Mouse (Mus musculus): Measurements from ENCODE around the gene Ensa. TPM values are rescaled to one million over a fixed set of nuclear protein-coding genes. Genes with fewer than 3 reads are reported as not detected.
A peak's percentile ranks its signal among the peaks of the same experiment; 100 is the strongest.

Gene Ensa
- polyA plus RNA-seq, 1 experiment from 2014 or later, result 32.8 TPM

DNA sequence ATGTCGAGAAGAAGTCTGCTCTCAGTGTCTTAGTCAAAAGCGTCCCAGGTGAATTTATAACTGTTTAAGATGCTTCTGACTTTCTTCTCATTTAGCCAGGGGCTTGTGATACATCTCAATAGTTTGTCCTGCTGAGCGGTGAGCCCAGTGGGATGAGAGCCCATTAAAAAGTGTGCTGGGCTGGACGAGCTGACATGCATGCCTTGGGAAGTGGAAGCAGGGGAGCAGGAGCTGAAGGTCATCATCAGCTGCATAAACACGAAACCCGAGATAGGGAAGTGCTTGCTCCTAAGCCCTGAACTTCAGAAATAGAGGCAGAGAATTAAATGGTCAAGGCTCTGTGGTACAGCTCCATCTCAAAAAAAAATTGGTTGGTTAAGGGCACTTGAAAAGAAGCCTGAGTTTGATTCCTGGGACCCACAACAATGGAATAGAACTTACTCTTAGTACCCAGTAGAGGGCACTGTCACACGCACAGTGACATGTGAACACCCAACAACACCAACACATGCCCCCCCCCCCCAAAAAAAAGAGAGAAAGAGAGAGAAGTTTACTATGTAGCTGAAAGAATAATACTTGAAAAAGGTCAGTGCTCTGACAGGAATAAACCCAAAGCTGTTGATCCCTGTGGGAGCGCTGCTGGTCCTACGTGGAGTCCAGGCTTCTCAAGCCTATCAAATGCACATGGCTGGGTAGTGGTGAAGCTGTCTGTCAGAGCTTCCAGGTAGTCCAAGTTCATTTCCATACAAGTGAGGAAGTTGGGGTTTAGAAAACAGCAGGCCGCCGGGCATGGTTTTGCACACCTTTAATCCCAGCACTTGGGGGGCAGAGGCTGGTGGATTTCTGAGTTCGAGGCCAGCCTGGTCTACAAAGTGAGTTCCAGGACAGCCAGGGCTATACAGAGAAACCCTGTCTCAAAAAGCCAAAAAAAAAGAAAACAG lies 8.1 kb downstream of the Ensa start:
- Histone ChIP-seq H3K27ac (ENCODE audit: low read length) (peak overlapping the region; percentile 38), H3K4me3 (ENCODE audit: low read depth, low read length) (no peak overlapping the region), H3K4me2 (ENCODE audit: low read depth, low read length) (no peak overlapping the region), H3K36me3 (ENCODE audit: control insufficient read depth, insufficient read depth) (peaks cover 70% of the 10 kb centered on the region), H3K9me3 (replicated peaks; ENCODE audit: control insufficient read depth, low read length) (no peaks in the 10 kb centered on the region), H3K4me1 (ENCODE audit: control insufficient read depth, low read depth, low read length) (peaks cover 16% of the 10 kb centered on the region), H3K9ac (ENCODE audit: low read depth, low read length) (no peak overlapping the region), H3K27me3 (ENCODE audit: control insufficient read depth, insufficient read depth, low read depth, low read length) (no peaks in the 10 kb centered on the region)
- no peak for ATAC-seq (ENCODE audit: low read depth)
- WGBS (ENCODE audit: insufficient replicate concordance), result 68% methylated on average over 12 of the region's 12 CpGs

DNA sequence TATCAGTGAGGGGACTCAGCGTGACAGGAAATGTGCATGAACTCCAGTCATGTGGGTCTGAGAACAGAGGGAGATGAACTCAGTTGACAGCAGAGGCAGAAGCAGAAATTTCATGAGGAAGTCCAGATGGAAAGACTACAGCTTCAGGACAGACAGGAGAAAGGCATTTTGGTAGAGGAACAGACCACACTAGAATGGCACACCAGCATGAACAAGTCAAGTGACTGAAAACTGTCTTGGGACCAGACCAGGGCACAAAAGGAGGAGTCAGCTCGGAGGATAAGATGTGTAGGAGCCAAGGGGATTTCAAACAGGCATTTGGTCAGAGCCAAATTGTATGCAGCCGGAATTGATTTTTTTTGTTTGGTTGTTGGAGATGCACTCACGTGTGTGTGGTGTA lies 10.8 kb downstream of the Ensa start:
- peaks cover 23% of the 10 kb centered on the region for H3K4me1 ChIP-seq (ENCODE audit: control insufficient read depth, low read depth, low read length)
- ATAC-seq (ENCODE audit: low read depth), result 0 out of 2 replicates have a peak, but pooled peaks have one; percentile 4
- no peak overlapping the region for H3K4me2 ChIP-seq (ENCODE audit: low read depth, low read length)
- H3K36me3 ChIP-seq (ENCODE audit: control insufficient read depth, insufficient read depth), result peaks cover 43% of the 10 kb centered on the region
- peak overlapping the region; percentile 70 for H3K27ac ChIP-seq (ENCODE audit: low read length)
- no peak overlapping the region for H3K9ac ChIP-seq (ENCODE audit: low read depth, low read length)
- no peaks in the 10 kb centered on the region for H3K9me3 ChIP-seq (replicated peaks; ENCODE audit: control insufficient read depth, low read length)
- H3K4me3 ChIP-seq (ENCODE audit: low read depth, low read length), result no peak overlapping the region
- no peaks in the 10 kb centered on the region for H3K27me3 ChIP-seq (ENCODE audit: control insufficient read depth, insufficient read depth, low read depth, low read length)
- WGBS (ENCODE audit: insufficient replicate concordance), result 66% methylated on average over 4 of the region's 4 CpGs

DNA sequence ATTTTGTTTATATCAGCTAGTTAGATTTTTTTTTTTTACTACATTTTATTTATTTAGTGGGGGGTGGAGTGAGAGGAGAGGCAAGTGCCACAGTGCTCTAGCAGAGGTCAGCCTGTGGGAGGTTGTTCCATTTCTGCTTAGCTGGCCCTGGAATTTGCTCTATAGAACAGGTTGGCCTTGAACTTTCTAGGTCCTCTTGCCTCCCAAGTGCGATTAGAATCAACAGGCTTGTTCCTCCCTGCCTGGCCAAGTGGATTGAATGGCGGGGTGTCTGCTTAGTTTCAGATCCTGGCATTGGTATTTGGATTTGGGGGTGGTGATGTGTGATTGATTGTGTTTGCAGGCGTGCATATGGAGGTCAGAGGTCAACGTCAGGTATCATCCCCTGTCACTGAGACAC lies 11.3 kb downstream of the Ensa start:
- peak; percentile 62 for ATAC-seq (ENCODE audit: low read depth)
- 71% methylated on average over 4 of the region's 4 CpGs for WGBS (ENCODE audit: insufficient replicate concordance)
- no peak overlapping the region for H3K9ac ChIP-seq (ENCODE audit: low read depth, low read length)
- H3K4me1 ChIP-seq (ENCODE audit: control insufficient read depth, low read depth, low read length), result peaks cover 23% of the 10 kb centered on the region
- H3K27ac ChIP-seq (ENCODE audit: low read length), result peak overlapping the region; percentile 70
- H3K27me3 ChIP-seq (ENCODE audit: control insufficient read depth, insufficient read depth, low read depth, low read length), result no peaks in the 10 kb centered on the region
- peaks cover 39% of the 10 kb centered on the region for H3K36me3 ChIP-seq (ENCODE audit: control insufficient read depth, insufficient read depth)
- H3K4me3 ChIP-seq (ENCODE audit: low read depth, low read length), result no peak overlapping the region
- H3K4me2 ChIP-seq (ENCODE audit: low read depth, low read length), result no peak overlapping the region
- H3K9me3 ChIP-seq (replicated peaks; ENCODE audit: control insufficient read depth, low read length), result no peaks in the 10 kb centered on the region

DNA sequence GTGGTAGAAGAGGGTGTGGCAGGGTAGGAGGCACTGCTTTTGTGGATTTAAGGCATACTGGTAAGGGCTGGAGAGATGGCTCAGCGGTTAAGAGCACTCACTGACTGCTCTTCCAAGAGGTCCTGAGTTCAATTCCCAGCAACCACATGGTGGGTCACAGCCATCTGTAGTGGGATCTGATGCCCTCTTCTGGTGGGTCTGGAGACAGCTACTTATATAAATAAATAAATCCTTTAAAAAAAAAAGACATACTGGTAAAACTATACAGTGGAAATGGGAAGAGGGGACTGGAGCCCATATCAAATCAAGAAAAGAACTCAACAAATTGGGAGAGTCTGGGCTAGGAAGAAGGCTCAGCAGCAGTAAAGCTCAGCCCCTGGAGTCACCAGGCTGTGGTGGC lies 14.9 kb downstream of the Ensa start:
- no peak overlapping the region for H3K27ac ChIP-seq (ENCODE audit: low read length)
- no peaks in the 10 kb centered on the region for H3K9me3 ChIP-seq (replicated peaks; ENCODE audit: control insufficient read depth, low read length)
- no peak overlapping the region for H3K4me3 ChIP-seq (ENCODE audit: low read depth, low read length)
- no peak overlapping the region for H3K4me2 ChIP-seq (ENCODE audit: low read depth, low read length)
- H3K36me3 ChIP-seq (ENCODE audit: control insufficient read depth, insufficient read depth), result peaks cover 15% of the 10 kb centered on the region
- 68% methylated on average over 1 of the region's 1 CpGs for WGBS (ENCODE audit: insufficient replicate concordance)
- H3K27me3 ChIP-seq (ENCODE audit: control insufficient read depth, insufficient read depth, low read depth, low read length), result no peaks in the 10 kb centered on the region
- no peak for ATAC-seq (ENCODE audit: low read depth)
- H3K9ac ChIP-seq (ENCODE audit: low read depth, low read length), result no peak overlapping the region
- peaks cover 37% of the 10 kb centered on the region for H3K4me1 ChIP-seq (ENCODE audit: control insufficient read depth, low read depth, low read length)

DNA sequence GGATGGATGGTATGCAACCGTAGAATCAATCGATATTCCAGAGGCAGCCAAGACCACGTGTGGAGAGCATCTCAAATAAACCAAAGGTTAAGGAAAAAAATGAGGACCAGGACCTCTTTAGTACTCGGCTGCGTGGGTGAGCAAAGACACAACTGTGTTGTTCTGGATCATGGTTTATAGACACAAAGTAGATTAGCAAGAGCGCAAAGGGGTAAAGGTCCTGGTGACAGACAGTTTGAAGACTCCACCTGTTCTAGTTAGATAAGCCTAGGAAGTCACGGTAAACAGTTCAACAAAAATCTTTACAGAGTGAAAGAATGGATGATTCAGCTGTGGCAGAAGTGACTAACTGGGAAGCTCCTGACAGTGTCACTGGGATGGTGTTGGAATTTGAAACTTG lies 18.3 kb downstream of the Ensa start:
- Histone ChIP-seq H3K27me3 (ENCODE audit: control insufficient read depth, insufficient read depth, low read depth, low read length) (no peaks in the 10 kb centered on the region), H3K9ac (ENCODE audit: low read depth, low read length) (no peak overlapping the region), H3K36me3 (ENCODE audit: control insufficient read depth, insufficient read depth) (no peaks in the 10 kb centered on the region), H3K9me3 (replicated peaks; ENCODE audit: control insufficient read depth, low read length) (no peaks in the 10 kb centered on the region), H3K4me3 (ENCODE audit: low read depth, low read length) (no peak overlapping the region), H3K27ac (ENCODE audit: low read length) (peak overlapping the region; percentile 68), H3K4me1 (ENCODE audit: control insufficient read depth, low read depth, low read length) (peaks cover 40% of the 10 kb centered on the region), H3K4me2 (ENCODE audit: low read depth, low read length) (peak overlapping the region; percentile 11; the same call in 1 of the 2 replicates)
- WGBS (ENCODE audit: insufficient replicate concordance), result 35% methylated on average over 7 of the region's 7 CpGs
- ATAC-seq (ENCODE audit: low read depth), result peak; percentile 78

DNA sequence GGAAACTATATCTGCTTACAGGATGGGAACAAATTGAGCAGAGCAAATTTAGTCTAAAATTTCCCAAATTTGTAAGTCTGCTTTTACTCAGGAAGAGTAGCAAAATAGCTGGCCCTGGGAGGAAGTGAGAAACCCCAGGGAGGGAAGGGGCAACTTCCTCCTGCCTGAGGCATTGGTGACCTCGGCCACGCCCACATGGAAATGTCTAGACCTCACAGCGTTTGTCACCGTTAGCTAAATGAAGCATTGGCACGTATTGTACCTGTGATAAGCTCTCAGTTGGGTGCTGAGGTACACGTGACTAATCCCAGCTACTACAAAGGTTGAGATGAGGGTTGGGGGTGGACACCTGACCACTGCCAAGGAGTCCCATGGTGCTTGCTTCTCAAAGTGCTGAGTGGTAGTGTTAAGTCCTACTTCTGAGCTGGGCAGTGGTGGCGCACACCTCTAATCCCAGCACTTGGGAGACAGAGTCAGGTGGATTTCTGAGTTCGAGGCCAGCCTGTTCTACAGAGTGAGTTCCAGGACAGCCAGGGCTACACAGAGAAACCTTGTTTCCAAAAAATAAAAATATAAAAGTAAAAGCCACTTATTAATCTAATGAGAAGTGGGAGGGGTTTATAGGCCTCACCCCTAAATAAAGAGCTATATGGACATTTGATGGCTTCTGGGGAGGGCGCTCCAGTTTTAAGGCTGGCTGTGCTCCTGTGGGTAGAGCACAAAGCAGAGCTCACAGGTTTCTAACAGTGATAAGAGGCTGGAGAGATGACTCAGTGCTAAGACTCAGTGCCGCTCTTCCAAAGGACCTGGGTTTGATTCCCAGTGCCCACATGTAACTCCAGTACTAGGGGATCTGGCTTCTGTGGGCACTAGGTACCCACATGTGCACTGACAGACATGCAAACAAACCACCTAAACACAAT lies 20.8 kb downstream of the Ensa start:
- peak; percentile 45 for ATAC-seq (ENCODE audit: low read depth)
- Histone ChIP-seq H3K9ac (ENCODE audit: low read depth, low read length) (no peak overlapping the region), H3K4me3 (ENCODE audit: low read depth, low read length) (no peak overlapping the region), H3K4me1 (ENCODE audit: control insufficient read depth, low read depth, low read length) (peaks cover 33% of the 10 kb centered on the region), H3K27ac (ENCODE audit: low read length) (peak overlapping the region; percentile 69; the same call in 1 of the 2 replicates), H3K9me3 (replicated peaks; ENCODE audit: control insufficient read depth, low read length) (no peaks in the 10 kb centered on the region), H3K36me3 (ENCODE audit: control insufficient read depth, insufficient read depth) (no peaks in the 10 kb centered on the region), H3K4me2 (ENCODE audit: low read depth, low read length) (no peak overlapping the region), H3K27me3 (ENCODE audit: control insufficient read depth, insufficient read depth, low read depth, low read length) (no peaks in the 10 kb centered on the region)
- 33% methylated on average over 10 of the region's 10 CpGs for WGBS (ENCODE audit: insufficient replicate concordance)

DNA sequence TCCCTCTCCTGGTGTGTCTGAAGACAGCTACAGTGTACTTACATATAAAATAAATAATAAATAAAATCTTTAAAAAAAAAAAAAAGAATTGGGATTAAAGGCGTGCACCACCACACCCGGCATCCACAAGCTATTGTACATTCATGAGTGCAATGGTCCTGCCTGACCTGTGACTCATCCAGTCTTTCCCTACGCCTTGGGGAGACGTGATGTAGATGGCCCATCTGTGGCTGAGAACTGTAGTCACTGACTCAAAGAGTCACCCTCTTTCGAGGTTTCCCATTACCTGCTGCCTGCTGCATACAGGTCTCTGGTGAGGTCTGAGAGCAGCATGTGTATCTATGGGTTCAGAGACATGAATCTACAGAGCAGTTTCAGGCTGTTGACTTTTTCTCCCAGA lies 23.2 kb downstream of the Ensa start:
- Histone ChIP-seq H3K4me2 (ENCODE audit: low read depth, low read length) (no peak overlapping the region), H3K9ac (ENCODE audit: low read depth, low read length) (no peak overlapping the region), H3K4me3 (ENCODE audit: low read depth, low read length) (no peak overlapping the region), H3K27ac (ENCODE audit: low read length) (no peak overlapping the region), H3K27me3 (ENCODE audit: control insufficient read depth, insufficient read depth, low read depth, low read length) (no peaks in the 10 kb centered on the region), H3K9me3 (replicated peaks; ENCODE audit: control insufficient read depth, low read length) (no peaks in the 10 kb centered on the region), H3K36me3 (ENCODE audit: control insufficient read depth, insufficient read depth) (no peaks in the 10 kb centered on the region), H3K4me1 (ENCODE audit: control insufficient read depth, low read depth, low read length) (peaks cover 38% of the 10 kb centered on the region)
- 84% methylated on average over 5 of the region's 5 CpGs for WGBS (ENCODE audit: insufficient replicate concordance)
- ATAC-seq (ENCODE audit: low read depth), result no peak

DNA sequence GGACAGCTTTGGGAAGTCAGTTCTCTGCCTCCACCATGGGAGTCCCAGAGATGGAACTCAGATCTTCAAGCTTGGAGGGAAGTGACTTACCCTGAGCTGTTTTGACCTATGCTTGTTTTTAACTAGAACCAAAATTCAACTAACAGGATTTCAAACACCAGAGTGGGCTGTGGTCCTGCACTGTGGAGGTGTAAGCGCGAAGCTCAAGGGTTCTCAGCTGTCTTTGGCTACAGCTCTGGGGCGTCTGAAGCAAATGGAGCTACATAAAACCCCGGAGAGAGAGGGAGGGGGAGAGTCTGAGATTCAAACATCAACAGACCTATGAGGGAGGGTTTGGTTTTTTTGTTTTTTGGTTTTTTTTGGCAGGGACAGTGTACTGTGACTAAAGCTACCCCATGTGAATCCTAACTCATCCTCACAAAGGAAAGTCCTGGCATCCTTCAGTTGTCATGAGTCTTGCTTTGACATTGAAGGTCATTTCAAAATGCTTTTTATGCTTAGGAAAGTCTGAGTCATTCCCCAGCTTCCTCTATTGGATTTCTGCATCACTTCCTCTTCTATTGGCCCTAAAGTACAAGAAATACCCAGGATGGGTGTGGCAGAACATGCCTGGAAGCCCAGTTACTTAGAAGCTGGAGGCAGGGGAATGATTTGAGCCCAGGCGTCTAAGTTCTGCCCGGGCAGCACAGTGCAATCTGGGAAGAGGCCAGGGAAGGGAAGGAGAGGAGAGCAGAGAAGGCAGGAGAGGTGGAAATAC lies 25.7 kb downstream of the Ensa start:
- H3K4me1 ChIP-seq (ENCODE audit: control insufficient read depth, low read depth, low read length), result peaks cover 30% of the 10 kb centered on the region

More for the DNA sequence above, 25.7 kb downstream of the Ensa start:
- H3K4me3 ChIP-seq (ENCODE audit: low read depth, low read length), result no peak overlapping the region
- no peaks in the 10 kb centered on the region for H3K36me3 ChIP-seq (ENCODE audit: control insufficient read depth, insufficient read depth)
- H3K9me3 ChIP-seq (replicated peaks; ENCODE audit: control insufficient read depth, low read length), result no peaks in the 10 kb centered on the region
- H3K4me2 ChIP-seq (ENCODE audit: low read depth, low read length), result 0 out of 2 replicates have a peak overlapping the region, but pooled peaks have one; percentile 4
- ATAC-seq (ENCODE audit: low read depth), result no peak
- H3K9ac ChIP-seq (ENCODE audit: low read depth, low read length), result no peak overlapping the region
- H3K27me3 ChIP-seq (ENCODE audit: control insufficient read depth, insufficient read depth, low read depth, low read length), result no peaks in the 10 kb centered on the region
- 40% methylated on average over 6 of the region's 6 CpGs for WGBS (ENCODE audit: insufficient replicate concordance)
- H3K27ac ChIP-seq (ENCODE audit: low read length), result peak overlapping the region; percentile 80
